Mouse (Mus musculus): Measurements from ENCODE around the gene Vps35l. TPM values are rescaled to one million over a fixed set of nuclear protein-coding genes. Genes with fewer than 3 reads are reported as not detected.
A peak's percentile ranks its signal among the peaks of the same experiment; 100 is the strongest.

Vps35l gene
- polyA plus RNA-seq, 1 experiment from 2014 or later, result 67.6 TPM

DNA sequence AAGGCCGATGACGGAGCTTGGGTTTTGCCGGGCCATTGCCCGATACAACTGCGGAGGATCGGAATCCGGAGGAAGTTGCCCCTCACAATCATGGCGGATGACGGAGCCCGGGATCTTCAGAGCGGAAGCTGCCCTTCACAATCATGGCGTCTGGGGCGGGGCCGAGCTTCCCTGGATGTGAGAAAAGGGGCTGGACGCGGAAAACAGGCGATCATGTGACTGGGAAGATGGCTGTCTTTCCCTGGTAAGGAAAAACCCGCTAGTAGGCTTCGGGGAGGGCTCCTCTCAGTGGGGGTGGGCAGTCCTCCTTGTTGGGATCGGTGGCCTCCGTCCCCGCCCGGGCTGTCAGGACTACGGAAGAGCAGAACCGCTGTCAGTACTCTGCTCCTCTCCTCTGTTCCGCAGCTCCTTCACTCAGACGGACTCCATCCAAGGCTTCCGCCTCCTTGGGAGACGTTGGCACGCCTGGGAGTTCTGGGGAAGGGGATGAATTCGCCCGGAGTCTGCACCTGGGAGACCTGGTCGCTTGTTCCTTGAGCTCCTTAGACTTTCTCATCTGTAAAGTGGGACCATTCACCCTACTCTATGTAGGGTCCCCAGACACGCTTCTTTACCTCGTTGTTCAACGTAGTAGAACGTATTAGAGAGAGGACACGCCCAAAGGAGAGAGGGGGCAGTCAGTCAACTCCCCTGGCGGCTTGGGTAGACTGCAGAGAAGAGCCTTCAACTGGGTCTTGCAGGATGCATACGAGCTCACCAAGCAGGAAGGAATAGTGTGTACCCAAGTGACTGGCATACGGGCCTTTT, 709 bp downstream of the Vps35l start:
- peaks cover 14% of the 10 kb centered on the region for H3K36me3 ChIP-seq
- no peaks in the 10 kb centered on the region for H3K9me3 ChIP-seq (replicated peaks)
- H3K4me3 ChIP-seq (replicated peaks), result peak overlapping the region; percentile 77
- ATAC-seq (ENCODE audit: insufficient number of reproducible peaks, low FRiP score, low TSS enrichment, low read depth), result peak; percentile 95
- peak overlapping the region; percentile 55 for H3K9ac ChIP-seq
- peak overlapping the region; percentile 79 for H3K4me2 ChIP-seq (replicated peaks)
- WGBS, result 3% methylated on average over 41 of the region's 41 CpGs
- H3K27me3 ChIP-seq, result no peaks in the 10 kb centered on the region
- H3K27ac ChIP-seq (replicated peaks), result peak overlapping the region; percentile 69
- peaks cover 10% of the 10 kb centered on the region for H3K4me1 ChIP-seq

DNA sequence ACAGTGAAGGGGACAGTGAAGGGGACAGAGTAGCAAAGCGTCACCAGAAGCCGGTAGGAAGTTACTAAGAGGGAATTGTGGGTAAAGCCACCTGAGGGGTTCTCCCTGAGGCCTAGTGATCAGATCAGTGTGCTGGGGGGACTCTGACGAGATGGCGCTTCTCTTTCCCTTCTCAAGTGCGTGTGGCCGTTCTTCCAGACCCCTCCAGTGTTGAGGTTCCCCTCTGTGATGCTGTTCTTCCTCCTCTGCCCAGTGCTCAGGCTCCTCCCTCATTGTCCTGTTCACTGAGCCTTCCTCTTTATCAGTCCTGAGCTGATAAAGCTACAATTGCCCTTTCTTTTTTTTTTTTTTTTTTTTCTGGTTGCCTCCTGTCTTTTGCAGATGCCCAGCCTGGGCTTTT, 2.3 kb downstream of the Vps35l start:
- Histone ChIP-seq H3K36me3 (peaks cover 28% of the 10 kb centered on the region), H3K4me2 (replicated peaks) (no peak overlapping the region), H3K9ac (no peak overlapping the region), H3K4me3 (replicated peaks) (no peak overlapping the region), H3K9me3 (replicated peaks) (no peaks in the 10 kb centered on the region), H3K27ac (replicated peaks) (no peak overlapping the region), H3K4me1 (peaks cover 10% of the 10 kb centered on the region), H3K27me3 (no peaks in the 10 kb centered on the region)
- no peak for ATAC-seq (ENCODE audit: insufficient number of reproducible peaks, low FRiP score, low TSS enrichment, low read depth)
- 83% methylated on average over 6 of the region's 6 CpGs for WGBS

DNA sequence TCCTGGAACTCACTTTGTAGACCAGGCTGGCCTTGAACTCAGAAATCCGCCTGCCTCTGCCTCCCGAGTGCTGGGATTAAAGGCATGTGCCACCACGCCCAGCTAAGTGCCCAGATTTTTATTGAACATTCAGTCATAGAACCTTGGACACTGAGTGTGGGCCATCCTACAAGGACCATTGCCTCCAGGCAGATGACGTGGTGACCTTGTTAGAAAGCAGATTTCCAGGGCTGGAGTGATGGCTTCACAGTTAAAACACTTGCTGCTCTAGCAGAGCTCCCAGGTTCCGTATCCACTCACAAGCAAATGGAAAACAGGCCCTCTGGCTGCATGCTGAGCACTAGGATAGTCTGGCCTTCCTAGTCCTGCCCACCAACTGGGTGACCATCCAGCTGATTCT, 4.7 kb downstream of the Vps35l start:
- H3K9me3 ChIP-seq (replicated peaks), result no peaks in the 10 kb centered on the region
- no peak for ATAC-seq (ENCODE audit: insufficient number of reproducible peaks, low FRiP score, low TSS enrichment, low read depth)
- H3K9ac ChIP-seq, result no peak overlapping the region
- no peaks in the 10 kb centered on the region for H3K27me3 ChIP-seq
- H3K4me2 ChIP-seq (replicated peaks), result no peak overlapping the region
- peaks cover 53% of the 10 kb centered on the region for H3K36me3 ChIP-seq
- H3K4me1 ChIP-seq, result peaks cover 10% of the 10 kb centered on the region
- H3K27ac ChIP-seq (replicated peaks), result no peak overlapping the region
- H3K4me3 ChIP-seq (replicated peaks), result no peak overlapping the region
- WGBS, result 92% methylated on average over 5 of the region's 5 CpGs

DNA sequence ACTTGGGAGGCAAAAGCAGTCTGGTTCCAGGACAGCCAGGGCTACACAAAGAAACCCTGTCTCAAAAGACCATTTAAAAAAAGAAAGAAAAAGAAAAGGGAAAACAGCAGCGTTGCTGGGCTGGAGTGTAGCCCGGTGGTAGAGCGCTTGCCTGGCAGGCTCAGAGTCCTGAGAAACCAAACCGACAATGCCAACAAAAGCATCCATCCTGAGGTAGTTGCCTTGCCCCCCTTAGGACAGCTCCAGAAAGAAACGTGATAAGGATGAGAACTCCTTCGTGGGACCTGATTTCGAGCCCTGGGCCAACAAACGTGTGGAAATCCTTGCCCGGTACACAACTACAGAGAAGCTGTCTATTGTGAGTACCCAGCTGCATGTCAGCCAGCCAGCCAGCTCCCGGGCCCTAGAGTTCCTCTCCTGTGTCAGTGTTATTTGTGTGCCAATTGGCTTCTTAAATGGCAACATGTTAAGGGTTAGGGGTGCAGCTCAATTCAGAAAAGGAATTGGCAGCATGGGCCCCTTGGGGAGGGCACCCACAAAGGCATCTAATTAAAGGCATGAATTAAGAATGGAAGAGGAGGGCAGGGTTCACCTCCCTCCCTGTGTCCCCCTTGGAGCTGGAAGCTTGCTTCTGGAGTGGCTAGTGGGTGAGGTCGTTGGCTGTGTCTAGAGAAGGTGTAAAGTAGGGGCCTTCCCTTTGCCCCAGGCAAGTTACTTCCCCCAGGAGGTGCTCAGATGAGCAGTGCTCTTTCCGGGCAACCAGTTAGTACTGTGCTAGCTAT, 8.1 kb downstream of the Vps35l start:
- WGBS, result 89% methylated on average over 12 of the region's 12 CpGs
- peaks cover 79% of the 10 kb centered on the region for H3K36me3 ChIP-seq

DNA sequence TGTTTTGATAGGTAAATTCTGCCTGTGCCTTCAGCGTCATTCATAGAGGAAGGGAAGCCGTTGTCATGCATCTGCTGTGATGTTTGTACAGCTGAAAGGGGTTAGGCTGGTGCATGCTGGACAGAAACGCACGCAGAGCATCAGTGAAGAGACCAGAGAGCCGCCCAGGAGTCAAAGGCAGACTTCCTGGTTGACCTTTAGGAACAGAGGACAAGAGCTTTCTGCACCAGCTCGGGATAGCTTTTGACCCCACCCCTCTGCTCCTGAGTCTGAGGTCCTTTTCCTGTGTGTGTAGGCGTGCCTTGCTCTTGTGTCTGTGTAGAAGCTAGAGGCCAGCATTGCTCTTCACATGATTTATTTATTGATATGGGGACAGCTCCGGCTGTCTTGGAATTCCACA, 9.7 kb downstream of the Vps35l start:
- no peak overlapping the region for H3K4me3 ChIP-seq (replicated peaks)
- no peak for ATAC-seq (ENCODE audit: insufficient number of reproducible peaks, low FRiP score, low TSS enrichment, low read depth)
- H3K4me2 ChIP-seq (replicated peaks), result no peak overlapping the region
- no peaks in the 10 kb centered on the region for H3K9me3 ChIP-seq (replicated peaks)
- 53% methylated on average over 8 of the region's 8 CpGs for WGBS
- H3K4me1 ChIP-seq, result no peaks in the 10 kb centered on the region
- H3K27ac ChIP-seq (replicated peaks), result no peak overlapping the region
- H3K27me3 ChIP-seq, result no peaks in the 10 kb centered on the region
- peaks cover 85% of the 10 kb centered on the region for H3K36me3 ChIP-seq
- no peak overlapping the region for H3K9ac ChIP-seq

More for the DNA sequence above, 8.1 kb downstream of the Vps35l start:
- no peak overlapping the region for H3K4me2 ChIP-seq (replicated peaks)
- H3K9ac ChIP-seq, result no peak overlapping the region
- no peaks in the 10 kb centered on the region for H3K4me1 ChIP-seq
- ATAC-seq (ENCODE audit: insufficient number of reproducible peaks, low FRiP score, low TSS enrichment, low read depth), result no peak
- no peaks in the 10 kb centered on the region for H3K9me3 ChIP-seq (replicated peaks)
- no peak overlapping the region for H3K4me3 ChIP-seq (replicated peaks)
- H3K27me3 ChIP-seq, result no peaks in the 10 kb centered on the region
- no peak overlapping the region for H3K27ac ChIP-seq (replicated peaks)

DNA sequence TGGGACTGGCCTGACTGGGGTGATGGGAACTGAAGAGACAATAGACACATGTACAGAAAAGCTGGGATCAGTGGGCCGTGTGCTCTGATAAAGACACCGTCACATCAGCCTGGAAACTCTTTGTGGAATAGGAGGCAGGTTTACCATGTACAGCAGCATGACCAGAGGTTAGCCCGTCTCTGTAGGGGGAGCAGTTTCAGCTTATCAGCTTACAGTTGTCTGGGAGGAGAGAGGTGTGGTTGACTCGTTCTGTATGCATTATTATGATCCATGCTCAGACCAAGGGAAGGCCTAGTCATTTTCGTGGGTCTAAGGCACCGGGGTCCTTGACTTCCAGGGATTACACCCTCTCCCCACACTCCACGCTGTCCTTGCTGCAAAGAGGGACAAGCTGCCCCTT, 11.6 kb downstream of the Vps35l start:
- Histone ChIP-seq H3K4me2 (replicated peaks) (no peak overlapping the region), H3K9me3 (replicated peaks) (no peaks in the 10 kb centered on the region), H3K27ac (replicated peaks) (no peak overlapping the region), H3K4me1 (no peaks in the 10 kb centered on the region), H3K4me3 (replicated peaks) (no peak overlapping the region), H3K9ac (no peak overlapping the region), H3K27me3 (no peaks in the 10 kb centered on the region), H3K36me3 (peaks cover 85% of the 10 kb centered on the region)
- no peak for ATAC-seq (ENCODE audit: insufficient number of reproducible peaks, low FRiP score, low TSS enrichment, low read depth)
- WGBS, result 86% methylated on average over 7 of the region's 7 CpGs

DNA sequence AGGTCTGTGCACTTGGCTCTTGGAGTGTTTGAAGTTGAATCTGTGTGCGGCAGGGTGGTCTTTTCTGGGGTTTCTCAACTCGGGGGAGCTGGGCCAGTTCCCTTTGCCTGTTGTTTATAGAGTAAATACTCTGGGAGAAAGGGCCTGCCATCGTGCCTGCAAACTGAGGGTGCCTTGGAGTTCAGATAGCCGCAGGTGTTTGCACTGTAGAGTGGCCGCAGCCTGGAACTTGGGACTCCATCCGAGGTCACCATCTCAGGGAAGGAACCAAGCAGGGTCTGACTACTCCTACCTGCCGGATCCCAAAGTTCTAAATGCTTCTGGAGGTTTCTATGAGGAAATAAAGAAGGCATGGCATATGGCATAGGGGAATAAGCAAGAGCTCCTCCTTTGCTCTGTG, 15.7 kb downstream of the Vps35l start:
- Histone ChIP-seq H3K4me3 (replicated peaks) (no peak overlapping the region), H3K27me3 (no peaks in the 10 kb centered on the region), H3K4me1 (0 out of 2 replicates have a peak, but pooled peaks cover 4% of the 10 kb centered on the region), H3K4me2 (replicated peaks) (no peak overlapping the region), H3K36me3 (peaks cover 58% of the 10 kb centered on the region), H3K27ac (replicated peaks) (no peak overlapping the region), H3K9ac (no peak overlapping the region), H3K9me3 (replicated peaks) (no peaks in the 10 kb centered on the region)
- WGBS, result 87% methylated on average over 7 of the region's 7 CpGs
- no peak for ATAC-seq (ENCODE audit: insufficient number of reproducible peaks, low FRiP score, low TSS enrichment, low read depth)

DNA sequence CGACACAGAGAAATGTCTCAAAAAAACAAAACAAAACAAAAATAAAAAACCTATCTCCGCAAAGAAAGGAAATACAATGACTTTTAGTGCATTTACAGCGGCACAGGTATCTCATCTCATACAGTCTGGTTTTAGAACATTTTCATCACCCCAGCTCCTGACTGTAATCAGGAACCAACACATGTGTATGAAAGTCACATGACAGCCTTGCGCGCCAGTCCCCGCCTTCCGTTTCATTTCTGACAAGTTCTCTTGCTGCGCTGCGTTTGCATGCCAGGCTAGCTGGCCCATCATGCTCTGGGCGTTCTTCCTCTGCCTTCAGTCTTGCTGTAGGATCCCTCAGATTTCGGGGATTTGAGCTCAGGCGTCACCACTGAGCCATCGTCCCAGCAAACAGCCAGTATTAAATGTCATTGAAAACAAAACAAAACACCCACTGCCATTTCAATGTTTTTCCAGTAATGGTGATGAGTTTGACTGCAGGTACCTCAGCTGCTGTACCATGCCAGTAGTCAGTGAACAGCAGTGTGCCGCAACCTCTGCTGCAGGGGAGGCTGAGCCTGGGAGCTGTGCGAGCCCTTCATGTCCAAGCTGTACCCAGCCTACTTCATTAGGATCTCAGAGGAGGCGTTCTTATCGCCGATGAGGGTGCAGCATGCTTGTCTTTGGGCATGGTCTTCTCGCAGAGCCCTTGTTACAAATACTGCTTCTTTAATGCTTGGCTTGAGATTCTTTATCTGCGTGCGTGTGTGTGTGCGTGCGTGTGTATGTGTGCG, 16.7 kb downstream of the Vps35l start:
- 92% methylated on average over 24 of the region's 24 CpGs for WGBS
- no peaks in the 10 kb centered on the region for H3K9me3 ChIP-seq (replicated peaks)
- H3K4me3 ChIP-seq (replicated peaks), result no peak overlapping the region
- H3K36me3 ChIP-seq, result peaks cover 63% of the 10 kb centered on the region
- H3K27ac ChIP-seq (replicated peaks), result no peak overlapping the region
- H3K4me1 ChIP-seq, result 0 out of 2 replicates have a peak, but pooled peaks cover 4% of the 10 kb centered on the region
- no peaks in the 10 kb centered on the region for H3K27me3 ChIP-seq
- ATAC-seq (ENCODE audit: insufficient number of reproducible peaks, low FRiP score, low TSS enrichment, low read depth), result no peak
- H3K4me2 ChIP-seq (replicated peaks), result no peak overlapping the region
- H3K9ac ChIP-seq, result no peak overlapping the region

DNA sequence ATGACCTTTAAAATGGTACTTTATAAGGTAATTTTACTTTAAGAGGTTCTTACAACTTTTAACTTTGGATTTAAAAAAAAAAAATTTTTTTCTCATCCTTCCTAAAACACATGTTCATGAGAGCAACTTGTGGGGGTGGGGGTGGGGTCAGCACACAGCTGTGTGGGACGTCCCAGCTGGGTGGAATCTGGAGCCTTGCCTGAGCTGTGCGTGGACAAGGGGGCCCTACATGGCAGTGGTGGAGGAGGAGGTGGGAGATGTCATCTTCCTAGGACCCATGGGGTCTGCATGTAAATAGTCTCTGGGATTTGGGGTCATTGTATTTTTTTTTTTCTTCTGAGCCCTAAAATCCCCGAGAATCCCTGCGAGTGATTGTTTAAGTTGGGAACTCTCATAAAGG, 18.3 kb downstream of the Vps35l start:
- H3K4me1 ChIP-seq, result 0 out of 2 replicates have a peak, but pooled peaks cover 4% of the 10 kb centered on the region
- H3K27me3 ChIP-seq, result no peaks in the 10 kb centered on the region
- H3K4me2 ChIP-seq (replicated peaks), result no peak overlapping the region
- peaks cover 60% of the 10 kb centered on the region for H3K36me3 ChIP-seq
- 46% methylated on average over 4 of the region's 4 CpGs for WGBS
- H3K27ac ChIP-seq (replicated peaks), result no peak overlapping the region; the same call in 1 of the 2 replicates
- no peak overlapping the region for H3K9ac ChIP-seq
- H3K4me3 ChIP-seq (replicated peaks), result no peak overlapping the region
- ATAC-seq (ENCODE audit: insufficient number of reproducible peaks, low FRiP score, low TSS enrichment, low read depth), result no peak
- H3K9me3 ChIP-seq (replicated peaks), result no peaks in the 10 kb centered on the region

DNA sequence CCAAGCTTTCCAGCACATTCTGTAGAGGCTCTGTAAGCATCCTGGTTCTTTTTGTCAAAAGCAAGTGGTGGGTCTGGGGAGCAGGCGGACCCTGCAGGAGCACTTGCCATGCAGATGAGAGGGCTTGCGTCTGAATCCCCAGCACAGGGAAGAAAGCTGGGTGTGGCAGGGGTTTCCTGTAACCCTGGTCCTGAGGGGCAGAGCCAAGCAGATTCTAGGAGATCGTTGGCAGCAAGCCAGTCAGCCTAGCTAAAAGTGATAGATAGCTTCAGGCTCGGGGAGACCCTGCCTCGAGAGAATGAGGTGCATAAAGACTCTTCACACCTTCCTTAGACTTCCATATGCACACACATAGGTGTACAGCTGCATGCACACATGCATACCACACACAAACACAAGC, 19.3 kb downstream of the Vps35l start:
- Histone ChIP-seq H3K27ac (replicated peaks) (no peak overlapping the region), H3K9me3 (replicated peaks) (no peaks in the 10 kb centered on the region), H3K9ac (no peak overlapping the region), H3K36me3 (peaks cover 59% of the 10 kb centered on the region), H3K27me3 (no peaks in the 10 kb centered on the region), H3K4me3 (replicated peaks) (no peak overlapping the region), H3K4me2 (replicated peaks) (no peak overlapping the region), H3K4me1 (0 out of 2 replicates have a peak, but pooled peaks cover 4% of the 10 kb centered on the region)
- WGBS, result 53% methylated on average over 5 of the region's 5 CpGs
- no peak for ATAC-seq (ENCODE audit: insufficient number of reproducible peaks, low FRiP score, low TSS enrichment, low read depth)

DNA sequence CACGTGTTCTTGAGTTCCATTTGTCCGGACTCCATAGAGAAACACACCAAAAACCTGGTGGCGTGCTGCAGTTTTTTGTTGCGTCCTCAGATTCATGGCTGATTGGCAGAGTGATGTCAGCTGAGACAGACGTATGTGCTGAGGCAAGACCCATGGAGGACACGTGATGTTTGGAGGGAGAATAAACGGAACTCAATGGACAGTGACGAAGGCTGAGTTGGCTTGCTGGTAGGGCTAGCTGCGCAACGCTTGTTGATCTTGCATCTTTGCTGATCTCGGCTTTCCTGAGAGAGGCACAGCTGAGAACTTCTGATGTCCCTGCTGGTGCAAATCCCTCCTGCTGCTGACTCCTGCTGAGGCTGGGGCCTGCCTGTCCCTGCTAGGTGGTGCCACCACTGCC, 23.9 kb downstream of the Vps35l start:
- Histone ChIP-seq H3K9ac (no peak overlapping the region), H3K36me3 (peaks cover 39% of the 10 kb centered on the region), H3K27me3 (no peaks in the 10 kb centered on the region), H3K9me3 (replicated peaks) (no peaks in the 10 kb centered on the region), H3K4me1 (0 out of 2 replicates have a peak, but pooled peaks cover 10% of the 10 kb centered on the region), H3K4me2 (replicated peaks) (no peak overlapping the region), H3K27ac (replicated peaks) (no peak overlapping the region), H3K4me3 (replicated peaks) (no peak overlapping the region)
- ATAC-seq (ENCODE audit: insufficient number of reproducible peaks, low FRiP score, low TSS enrichment, low read depth), result no peak
- WGBS, result 90% methylated on average over 11 of the region's 11 CpGs

Data from embryonic facial prominence, embryonic 15.5 days (tissue).